Mouse (Mus musculus) liver, embryonic 16.5 days (tissue): ENCODE measurements around the gene Rnf227. TPM values are rescaled to one million over a fixed set of nuclear protein-coding genes. Genes with fewer than 3 reads are reported as not detected.

Experiments used
- ATAC-seq: fragments of 200-750 bp; cut with Nextera tagmentation; 2 replicates; pipeline ENCODE4 v1.8.0; 2017; ENCODE audit warnings: low read depth, mild to moderate bottlenecking, moderate number of reproducible peaks, moderate library complexity
- H3K27ac ChIP-seq: fragments of 300-500 bp; sonication (generic); 2 replicates; pipeline ENCODE4 v1.5.1; 2014; ENCODE audit warnings: mild to moderate bottlenecking, low read length
- H3K27me3 ChIP-seq: fragments of 300-500 bp; sonication (generic); 2 replicates; pipeline ENCODE4 v1.6.1; 2014; ENCODE audit warnings: low read depth, low read length, mixed read lengths; ENCODE audit not compliant: control insufficient read depth, insufficient read depth
- H3K36me3 ChIP-seq: fragments of 300-500 bp; sonication (generic); 2 replicates; pipeline ENCODE4 v1.6.1; 2014; ENCODE audit warnings: mild to moderate bottlenecking; ENCODE audit not compliant: control insufficient read depth, insufficient read depth
- H3K4me1 ChIP-seq: fragments of 300-500 bp; sonication (generic); 2 replicates; pipeline ENCODE4 v1.6.1; 2014; ENCODE audit warnings: low read depth, low read length, mixed read lengths; ENCODE audit not compliant: control insufficient read depth
- H3K4me2 ChIP-seq: fragments of 300-500 bp; sonication (generic); 2 replicates; pipeline ENCODE4 v1.6.1; 2014; ENCODE audit warnings: low read depth, low read length, mixed read lengths
- H3K4me3 ChIP-seq: fragments of 300-500 bp; sonication (generic); 2 replicates; pipeline ENCODE4 v1.5.1; 2014; ENCODE audit warnings: low read depth, mild to moderate bottlenecking, low read length
- H3K9ac ChIP-seq: fragments of 300-500 bp; sonication (generic); 2 replicates; pipeline ENCODE4 v1.6.1; 2014; ENCODE audit warnings: low read depth, low read length
- H3K9me3 ChIP-seq: fragments of 300-500 bp; sonication (generic); replicated peaks from 2 replicates; pipeline ENCODE4 v1.6.1; 2016; ENCODE audit warnings: low read length; ENCODE audit not compliant: control insufficient read depth
- WGBS: fragments of 180-500 bp; shearing (Covaris S2); extraction: QIAGEN DNeasy Blood & Tissue Kit; methylation state at CpG from one replicate; pipeline ENCODE4 v1.1.7; 2014; ENCODE audit not compliant: insufficient replicate concordance; 5-methylcytosine and 5-hydroxymethylcytosine counted together
- polyA plus RNA-seq: library from polyadenylated mRNA; unstranded; fragments of >200 nt; fragmentation: Nextera tagmentation; extraction: Ambion mirVana; gene quantifications from 2 replicates; pipeline ENCODE4 v1.2.1, GENCODE M21; 2015

The Rnf227 gene
- polyA plus RNA-seq, 1 experiment from 2014 or later = 0.74 TPM

DNA sequence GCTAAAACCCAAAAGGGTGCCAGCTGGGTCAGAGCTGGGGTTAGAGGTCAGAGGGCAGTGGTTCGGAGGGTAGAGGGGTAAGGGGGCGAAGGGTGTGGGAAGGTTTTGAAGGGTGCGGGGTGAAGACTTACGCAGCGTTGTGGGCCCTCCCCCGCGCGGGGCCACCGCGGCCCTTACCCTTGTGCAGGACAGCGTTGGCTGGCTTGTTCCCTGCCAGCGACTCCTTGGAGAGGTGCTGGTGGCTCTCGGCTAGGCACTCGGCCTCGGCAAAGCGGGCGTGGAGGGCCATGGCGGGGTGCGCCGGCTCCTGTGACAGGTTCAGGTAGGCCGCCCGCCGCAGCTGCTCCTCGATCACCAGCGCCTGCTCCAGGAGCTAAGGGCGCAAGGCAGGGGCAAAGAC, 6.2 kb downstream of the Rnf227 start:
- no peak for ATAC-seq
- peaks cover under 1% of the 10 kb centered on the region for H3K27me3 ChIP-seq
- no peak overlapping the region for H3K9ac ChIP-seq
- H3K4me2 ChIP-seq = no peak overlapping the region
- WGBS = 83% methylated on average over 26 of the region's 26 CpGs
- no peaks in the 10 kb centered on the region for H3K4me1 ChIP-seq
- no peak overlapping the region for H3K4me3 ChIP-seq
- no peaks in the 10 kb centered on the region; the same call in 1 of the 2 replicates for H3K36me3 ChIP-seq
- no peak overlapping the region for H3K27ac ChIP-seq
- no peaks in the 10 kb centered on the region for H3K9me3 ChIP-seq

DNA sequence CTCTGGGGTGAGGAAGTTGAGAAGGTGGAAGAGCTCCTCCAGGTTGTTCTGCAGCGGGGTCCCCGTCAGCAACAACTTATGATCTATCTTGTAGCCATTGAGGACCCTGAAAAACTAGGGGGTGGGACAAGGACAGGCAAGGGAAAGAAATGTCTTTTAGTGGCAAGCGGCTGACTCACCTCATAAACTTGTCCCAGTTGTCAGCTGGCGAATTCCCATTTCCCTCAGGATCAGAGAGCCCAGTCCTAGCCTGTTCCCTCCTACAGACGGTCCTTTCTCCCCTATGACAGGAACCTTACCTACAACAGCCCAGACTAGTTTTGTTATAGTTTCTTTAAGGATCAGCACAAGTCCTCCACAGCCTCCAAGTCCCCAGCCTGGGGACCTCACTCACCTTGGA, 16.3 kb downstream of the Rnf227 start:
- Histone ChIP-seq H3K4me1 (no peaks in the 10 kb centered on the region), H3K4me2 (no peak overlapping the region), H3K9ac (no peak overlapping the region), H3K27ac (no peak overlapping the region), H3K9me3 (no peaks in the 10 kb centered on the region), H3K27me3 (no peaks in the 10 kb centered on the region), H3K36me3 (0 out of 2 replicates have a peak, but pooled peaks cover 3% of the 10 kb centered on the region), H3K4me3 (no peak overlapping the region)
- ATAC-seq = no peak
- 78% methylated on average over 5 of the region's 5 CpGs for WGBS

DNA sequence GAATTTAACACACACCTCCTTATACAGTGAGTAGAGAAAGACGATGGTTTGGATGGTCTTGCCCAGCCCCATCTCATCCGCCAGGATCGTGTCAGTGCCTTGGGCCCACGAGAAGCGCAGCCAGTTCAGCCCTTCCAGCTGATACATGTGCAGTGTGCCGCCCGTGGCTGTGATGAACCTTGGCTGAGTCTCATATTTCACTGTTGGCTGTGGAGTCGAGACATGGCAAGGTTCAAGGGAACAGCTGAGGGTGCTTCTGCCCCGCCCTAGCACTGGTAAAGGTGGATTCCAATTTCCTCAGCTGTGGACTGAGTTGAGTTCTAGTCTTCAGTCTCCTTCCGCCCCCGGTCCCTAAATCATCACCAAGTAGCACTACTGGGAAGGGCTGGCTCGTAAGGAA, 17.4 kb downstream of the Rnf227 start:
- Histone ChIP-seq H3K9ac (no peak overlapping the region), H3K27me3 (no peaks in the 10 kb centered on the region), H3K4me2 (no peak overlapping the region), H3K36me3 (0 out of 2 replicates have a peak, but pooled peaks cover 3% of the 10 kb centered on the region), H3K4me3 (no peak overlapping the region), H3K27ac (no peak overlapping the region), H3K4me1 (no peaks in the 10 kb centered on the region), H3K9me3 (no peaks in the 10 kb centered on the region)
- ATAC-seq = no peak
- WGBS = 76% methylated on average over 12 of the region's 12 CpGs

DNA sequence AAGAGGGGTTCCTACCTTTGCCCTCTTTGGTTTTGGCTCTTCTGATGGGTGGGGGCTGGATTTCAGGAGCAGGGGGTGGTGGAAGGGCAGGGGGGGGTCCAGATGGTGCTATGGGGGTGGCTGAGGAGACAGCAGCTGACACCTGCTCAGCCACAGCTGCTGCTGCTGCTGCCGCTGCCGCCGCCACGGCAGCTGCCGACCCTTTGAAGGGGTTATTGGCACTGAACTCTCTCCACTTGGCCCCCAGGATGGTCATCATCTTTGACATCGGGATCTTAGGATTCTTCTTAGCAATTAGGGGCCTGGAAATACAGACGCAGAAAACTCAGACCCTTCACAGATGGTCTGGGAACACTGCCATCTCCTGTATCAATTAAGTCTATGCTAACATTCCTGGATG, 21.8 kb downstream of the Rnf227 start:
- no peak overlapping the region for H3K9ac ChIP-seq
- H3K4me2 ChIP-seq = no peak overlapping the region
- peaks cover 17% of the 10 kb centered on the region for H3K4me1 ChIP-seq
- no peak overlapping the region for H3K4me3 ChIP-seq
- ATAC-seq = no peak
- peaks cover 12% of the 10 kb centered on the region for H3K27me3 ChIP-seq
- H3K27ac ChIP-seq = no peak overlapping the region
- WGBS = 82% methylated on average over 7 of the region's 7 CpGs
- no peaks in the 10 kb centered on the region for H3K36me3 ChIP-seq
- no peaks in the 10 kb centered on the region for H3K9me3 ChIP-seq

DNA sequence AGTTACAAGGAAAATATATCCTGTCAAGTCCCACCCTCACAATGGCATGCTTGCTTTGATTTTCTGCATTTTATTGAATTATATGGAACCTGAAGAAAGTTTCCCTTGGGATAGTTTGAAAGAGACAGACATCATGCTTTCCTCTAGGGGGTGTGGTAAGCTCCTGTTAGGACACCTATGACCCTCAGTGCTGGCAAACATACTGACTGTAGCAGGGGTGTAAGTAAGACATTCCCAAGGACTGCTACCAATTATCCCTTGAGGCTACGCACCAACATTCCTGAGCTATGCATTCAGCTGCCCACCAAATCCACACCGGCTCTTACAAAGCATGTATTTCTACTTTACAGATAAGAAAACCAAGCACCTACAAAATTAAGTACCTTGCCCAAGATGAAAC, 22.2 kb downstream of the Rnf227 start:
- H3K9me3 ChIP-seq = no peaks in the 10 kb centered on the region
- H3K4me2 ChIP-seq = no peak overlapping the region
- peaks cover 17% of the 10 kb centered on the region for H3K27me3 ChIP-seq
- 88% methylated on average over 2 of the region's 2 CpGs for WGBS
- H3K9ac ChIP-seq = no peak overlapping the region
- peaks cover 21% of the 10 kb centered on the region for H3K4me1 ChIP-seq
- no peak overlapping the region for H3K27ac ChIP-seq
- H3K36me3 ChIP-seq = no peaks in the 10 kb centered on the region
- no peak overlapping the region for H3K4me3 ChIP-seq
- ATAC-seq = no peak

DNA sequence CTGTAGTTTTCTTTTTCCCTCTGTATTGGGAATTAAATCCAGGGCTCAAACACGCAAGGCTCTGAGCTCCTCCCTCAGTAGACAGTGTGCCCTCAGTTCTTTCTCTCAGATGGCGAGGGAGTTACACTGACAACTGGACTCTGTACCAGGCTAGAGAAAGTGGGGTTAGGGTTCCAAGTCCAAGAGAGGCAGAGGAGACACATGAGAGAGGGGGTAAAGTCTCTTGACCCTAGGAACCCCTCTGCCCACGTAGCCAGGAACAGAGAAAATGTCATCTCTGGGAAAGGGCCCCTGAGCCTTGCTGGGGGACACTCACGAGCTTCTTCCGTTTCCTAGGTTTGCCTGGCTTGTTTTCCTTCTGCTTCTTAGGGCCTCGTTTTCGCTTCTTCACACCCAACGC, 24.1 kb downstream of the Rnf227 start:
- H3K36me3 ChIP-seq = no peaks in the 10 kb centered on the region
- peak; percentile 55 for ATAC-seq
- peak overlapping the region; percentile 10; the same call in 1 of the 2 replicates for H3K4me2 ChIP-seq
- peaks cover 30% of the 10 kb centered on the region for H3K4me1 ChIP-seq
- peaks cover 34% of the 10 kb centered on the region for H3K27me3 ChIP-seq
- H3K4me3 ChIP-seq = peak overlapping the region; percentile 14
- WGBS = 49% methylated on average over 8 of the region's 8 CpGs
- no peak overlapping the region for H3K9ac ChIP-seq
- H3K27ac ChIP-seq = peak overlapping the region; percentile 59
- H3K9me3 ChIP-seq = no peaks in the 10 kb centered on the region

DNA sequence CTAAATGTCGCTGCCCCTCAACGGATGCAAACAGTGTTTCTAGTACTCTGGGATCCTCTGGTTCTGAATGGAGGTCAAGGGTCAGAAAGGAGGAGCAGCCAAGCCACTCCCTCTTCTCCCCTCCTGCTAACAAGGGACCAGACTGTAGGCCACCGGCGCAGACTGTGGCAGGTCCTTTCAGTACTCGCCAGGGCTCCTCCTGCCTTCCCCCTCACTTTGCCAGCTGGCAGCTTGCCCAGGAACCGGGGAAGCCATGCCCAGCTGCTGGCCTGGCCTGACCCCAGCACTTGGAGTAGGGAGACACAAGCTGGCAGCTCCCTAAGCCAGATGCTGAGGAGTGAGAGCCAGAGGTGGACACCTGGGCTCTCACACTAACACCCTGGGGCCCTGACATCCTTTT, 24.6 kb downstream of the Rnf227 start:
- H3K9ac ChIP-seq = no peak overlapping the region
- peak overlapping the region; percentile 10; the same call in 1 of the 2 replicates for H3K4me2 ChIP-seq
- peak overlapping the region; percentile 59 for H3K27ac ChIP-seq
- H3K4me3 ChIP-seq = peak overlapping the region; percentile 14
- peak; percentile 63 for ATAC-seq
- no peaks in the 10 kb centered on the region for H3K9me3 ChIP-seq
- H3K36me3 ChIP-seq = no peaks in the 10 kb centered on the region
- peaks cover 30% of the 10 kb centered on the region for H3K4me1 ChIP-seq
- peaks cover 39% of the 10 kb centered on the region for H3K27me3 ChIP-seq
- 25% methylated on average over 6 of the region's 6 CpGs for WGBS

DNA sequence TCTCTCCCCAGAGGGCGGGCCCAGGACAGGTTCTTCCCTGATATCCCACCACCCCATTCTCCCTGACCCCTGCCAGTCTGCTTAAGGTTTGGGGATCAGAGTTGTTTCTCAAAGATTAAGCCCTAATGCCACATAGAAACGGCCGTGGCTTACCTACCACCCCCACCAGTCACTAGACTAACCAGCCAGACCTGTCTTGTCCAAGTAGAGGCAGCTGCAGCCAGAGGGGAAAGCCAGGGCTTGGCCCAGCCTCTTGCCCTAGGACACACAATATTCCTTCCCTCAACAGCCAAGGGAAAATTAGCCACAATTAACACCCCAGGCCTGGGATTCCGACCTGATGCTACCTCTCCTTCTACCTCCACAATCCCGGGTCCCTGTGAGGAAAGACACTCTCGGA, 25.5 kb downstream of the Rnf227 start:
- H3K4me2 ChIP-seq = peak overlapping the region; percentile 89
- H3K4me1 ChIP-seq = peaks cover 32% of the 10 kb centered on the region
- ATAC-seq = no peak
- 44% methylated on average over 6 of the region's 6 CpGs for WGBS
- H3K27ac ChIP-seq = peak overlapping the region; percentile 58
- no peaks in the 10 kb centered on the region for H3K9me3 ChIP-seq
- no peaks in the 10 kb centered on the region for H3K36me3 ChIP-seq
- peak overlapping the region; percentile 53; the same call in 1 of the 2 replicates for H3K9ac ChIP-seq
- peaks cover 43% of the 10 kb centered on the region for H3K27me3 ChIP-seq
- no peak overlapping the region; the same call in 1 of the 2 replicates for H3K4me3 ChIP-seq

DNA sequence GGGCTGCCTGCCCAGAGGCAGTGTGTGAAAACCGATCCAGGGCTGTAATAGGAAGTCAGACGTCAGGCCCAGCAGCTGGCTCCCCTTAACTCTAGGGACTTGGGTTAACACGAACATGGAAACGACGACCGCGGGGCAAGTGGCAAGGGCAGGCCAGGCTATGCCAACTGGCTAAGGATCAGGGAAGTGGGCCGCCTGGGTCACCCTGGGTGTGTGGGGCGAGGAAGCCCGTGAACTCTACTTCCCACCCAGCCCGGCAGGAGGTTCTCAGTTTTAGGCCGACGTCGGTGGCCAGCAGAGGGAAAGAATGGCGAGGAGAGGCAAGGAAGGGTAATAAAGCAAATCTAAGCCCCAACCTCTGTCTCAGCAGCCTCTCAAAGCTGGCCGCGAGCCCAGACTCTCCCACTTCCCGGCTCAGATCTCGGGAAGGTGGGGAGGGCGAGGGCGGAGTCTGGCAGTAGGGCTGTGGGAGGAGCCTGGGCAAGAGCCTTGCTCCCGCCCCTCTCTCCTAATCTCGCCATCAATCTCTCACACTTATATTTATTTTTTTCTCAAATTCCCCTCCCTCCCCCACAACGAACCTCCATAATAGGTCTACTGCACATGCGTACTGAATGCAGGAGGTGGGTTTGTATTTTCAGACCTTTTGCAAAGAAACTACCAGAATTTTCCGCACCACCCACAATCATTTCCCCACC, 26.0 kb downstream of the Rnf227 start:
- Histone ChIP-seq H3K4me3 (peak overlapping the region; percentile 73), H3K36me3 (no peaks in the 10 kb centered on the region), H3K4me2 (peak overlapping the region; percentile 89), H3K4me1 (peaks cover 38% of the 10 kb centered on the region), H3K9me3 (no peaks in the 10 kb centered on the region), H3K9ac (peak overlapping the region; percentile 53), H3K27ac (peak overlapping the region; percentile 58), H3K27me3 (peaks cover 45% of the 10 kb centered on the region)
- peak; percentile 67 for ATAC-seq
- WGBS = under 1% methylated on average over 26 of the region's 26 CpGs
